ENCODE assay signal across 9 mouse cellular contexts in genomic region chr4:139967475-139967891, GRCm38 (mm10). TPM values are rescaled to one million over a fixed set of nuclear protein-coding genes. Genes with fewer than 3 reads are reported as not detected.
A peak's percentile ranks its signal among the peaks of the same experiment; 100 is the strongest.
DNase-seq lines count a peak whose midpoint lies in the region; ATAC-seq lines count a peak whose summit lies in the region.
"Had no signal": no experiment of that assay in that cellular context is flagged by ENCODE, and none has a peak within 500 bp of the region (broad histone marks: within the 10 kb centered on the region; RNA-seq: fewer than 3 reads in every experiment).

No protein-coding gene starts in this region.

- no peak overlapping the region for H3K9ac ChIP-seq in limb, embryonic 15.5 days
- no peak overlapping the region for H3K9ac ChIP-seq in stomach, embryonic 14.5 days (replicated peaks; ENCODE audit: low read depth, low read length)

- no peaks in the 10 kb centered on the region for H3K9me3 ChIP-seq in limb, embryonic 15.5 days
- H3K9me3 ChIP-seq in stomach, embryonic 14.5 days (ENCODE audit: control insufficient read depth, low read depth, low read length) = no peaks in the 10 kb centered on the region

- H3K27ac ChIP-seq in limb, embryonic 15.5 days = no peak overlapping the region
- peak overlapping the region; percentile 48; the same call in 1 of the 2 replicates for H3K27ac ChIP-seq in stomach, embryonic 14.5 days (ENCODE audit: low read length)

- H3K27me3 ChIP-seq in limb, embryonic 15.5 days = 0 out of 2 replicates have a peak, but pooled peaks cover 3% of the 10 kb centered on the region
- no peaks in the 10 kb centered on the region for H3K27me3 ChIP-seq in stomach, embryonic 14.5 days (ENCODE audit: control insufficient read depth, insufficient read depth, low read length)

- no peak overlapping the region for H3K4me2 ChIP-seq in limb, embryonic 15.5 days
- H3K4me2 ChIP-seq in stomach, embryonic 14.5 days (replicated peaks; ENCODE audit: low read depth, low read length) = peak overlapping the region; percentile 23

- 13% methylated on average over 10 of the region's 10 CpGs for WGBS in limb, embryonic 15.5 days
- WGBS in stomach, embryonic 14.5 days = 17% methylated on average over 10 of the region's 10 CpGs

- H3K4me3 ChIP-seq in limb, embryonic 15.5 days = no peak overlapping the region
- H3K4me3 ChIP-seq in stomach, embryonic 14.5 days (ENCODE audit: low read depth, low read length) = no peak overlapping the region

- peak; percentile 40 for DNase-seq in left cerebral cortex, postnatal 4 days
- no peak for DNase-seq in left cerebral cortex, adult 18-20 months (ENCODE audit: low spot score in 2 of 2)
- peak; percentile 46 for DNase-seq in embryo, embryonic 10 days (ENCODE audit: low spot score)
- peak; percentile 21 to 31 for DNase-seq in heart, postnatal 36 days
- no peak for DNase-seq in cerebellum, adult 9-11 months
- no peak for DNase-seq in MN1 (ENCODE audit: low spot score)

- peak; percentile 1; the same call in 1 of the 2 replicates for ATAC-seq in limb, embryonic 15.5 days (ENCODE audit: insufficient number of reproducible peaks, low FRiP score, low TSS enrichment, low read depth)
- peak; percentile 73; the same call in 1 of the 2 replicates for ATAC-seq in stomach, embryonic 14.5 days (ENCODE audit: insufficient number of reproducible peaks, insufficient read depth, low FRiP score, low read depth)

- peaks cover 12% of the 10 kb centered on the region for H3K4me1 ChIP-seq in limb, embryonic 15.5 days
- H3K4me1 ChIP-seq in stomach, embryonic 14.5 days (ENCODE audit: control insufficient read depth, insufficient read depth, low read length) = 0 out of 2 replicates have a peak, but pooled peaks cover 7% of the 10 kb centered on the region

- intact Hi-C loops in left cerebral cortex, postnatal 4 days (cut with DNase I) = no loop called here
- intact Hi-C loops in heart, postnatal 36 days (cut with DNase I) = no loop called here

- H3K36me3 ChIP-seq in limb, embryonic 15.5 days = no peaks in the 10 kb centered on the region
- H3K36me3 ChIP-seq in stomach, embryonic 14.5 days (ENCODE audit: control insufficient read depth, insufficient read depth, low read length) = no peaks in the 10 kb centered on the region

RNA-seq across cellular contexts. Expression of gene Klhdc7a, which starts 0.3 kb away (rescaled TPM):
- total RNA-seq in left cerebral cortex, postnatal 4 days (2021) = 1 to 10 TPM; 1.0 to 1.2 TPM
- 1 to 10 TPM; 6.8 to 8.6 TPM for total RNA-seq in left cerebral cortex, adult 18-20 months (2021)
- 1 to 10 TPM in 1 of 2 experiments, under 1 TPM in 1; 0.95 to 1.7 TPM for total RNA-seq in heart, postnatal 36 days (2021)
- 0.09 TPM in 2 replicates for polyA plus RNA-seq in limb, embryonic 15.5 days (2015; fragmentation: Nextera tagmentation; extraction: Ambion mirVana)
- 0.23 and 0.42 TPM in 2 replicates for polyA plus RNA-seq in stomach, embryonic 14.5 days (2014; fragmentation: Nextera tagmentation; extraction: Ambion mirVana)
- total RNA-seq: hematopoietic stem cell, adult 5-6 weeks had no signal

Comparison
In these comparisons a context has a peak if more than half of its experiments do, and no peak if none do; other contexts are left out.
1. DNase-seq: peak in left cerebral cortex, postnatal 4 days (single experiment), embryo, embryonic 10 days (single experiment) and heart, postnatal 36 days (2 of 2); none in left cerebral cortex, adult 18-20 months (0 of 2), cerebellum, adult 9-11 months (single experiment) and MN1 (single experiment).